Mouse (Mus musculus): ENCODE measurements around the gene Slc2a8. TPM values are rescaled to one million over a fixed set of nuclear protein-coding genes. Genes with fewer than 3 reads are reported as not detected.

The Slc2a8 gene
- polyA plus RNA-seq, 1 experiment, result 48.4 TPM

GRCm38 (mm10) chr2:32957344-32957743 is 24.5 kb downstream of the Slc2a8 start:
- WGBS, result 59% methylated on average over 8 of the region's 8 CpGs
- no peak for DNase-seq
- Histone ChIP-seq H3K4me3 (replicated peaks; ENCODE audit: extremely low read depth, low read depth, low read length) (no peak overlapping the region), H3K4me1 (ENCODE audit: control insufficient read depth, insufficient read depth, low read length) (peaks cover 3% of the 10 kb centered on the region; the same call in 1 of the 2 replicates)
- TF ChIP-seq POLR2A (IDR thresholded peaks at IDR 0.05; ENCODE audit: borderline replicate concordance, extremely low read depth, low read depth, low read length) (no peak), CTCF (IDR thresholded peaks at IDR 0.05; ENCODE audit: insufficient read depth, low read length) (peak; percentile 23; the same call in 1 of the 2 replicates)

DNA sequence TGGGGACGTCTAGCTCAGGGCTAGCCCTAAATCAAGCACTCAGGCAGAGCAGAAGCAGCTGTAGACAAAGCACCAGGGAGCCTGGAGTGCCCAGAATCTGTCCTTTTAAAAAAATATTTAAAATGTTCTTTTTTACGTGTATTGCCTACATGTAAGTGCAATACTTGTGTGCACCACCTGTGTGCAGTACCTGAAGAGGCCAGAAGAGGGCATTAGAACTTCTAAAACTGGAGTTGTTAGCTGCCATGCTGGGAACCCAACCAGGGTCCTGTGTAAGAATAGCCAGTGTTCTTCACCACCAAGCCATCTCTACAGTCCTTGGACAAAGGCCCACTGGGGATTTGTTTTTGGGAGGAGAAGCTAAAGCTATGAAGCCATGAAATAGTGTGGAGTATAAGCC is 27.3 kb downstream of the Slc2a8 start:
- WGBS, result 90% methylated on average over 2 of the region's 2 CpGs

DNA sequence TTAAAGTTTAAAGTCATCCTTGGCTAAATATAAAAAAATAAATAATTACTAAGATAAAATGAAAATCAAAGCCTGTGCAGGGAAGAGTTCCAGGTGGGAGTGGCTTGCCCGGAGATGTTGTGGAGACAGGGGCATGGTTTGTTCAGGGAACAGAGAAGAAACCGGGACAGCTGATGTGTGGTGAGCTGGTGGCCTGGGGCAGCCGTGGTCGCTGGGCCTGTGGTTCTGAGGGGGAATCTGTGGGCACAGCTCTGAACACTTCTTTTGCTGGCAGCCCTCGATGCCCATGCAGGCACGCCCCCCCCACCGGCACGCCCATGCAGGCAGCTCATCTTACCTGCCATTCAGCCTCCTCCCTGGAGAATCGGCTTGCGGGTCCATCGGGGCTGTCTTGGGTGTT is 34.4 kb downstream of the Slc2a8 start:
- Histone ChIP-seq H3K4me3 (replicated peaks; ENCODE audit: extremely low read depth, low read depth, low read length) (no peak overlapping the region), H3K4me1 (ENCODE audit: control insufficient read depth, insufficient read depth, low read length) (no peaks in the 10 kb centered on the region)
- DNase-seq, result no peak
- no peak for TF ChIP-seq CTCF (IDR thresholded peaks at IDR 0.05; ENCODE audit: insufficient read depth, low read length)
- no peak for TF ChIP-seq POLR2A (IDR thresholded peaks at IDR 0.05; ENCODE audit: borderline replicate concordance, extremely low read depth, low read depth, low read length)
- 81% methylated on average over 11 of the region's 11 CpGs for WGBS

More for the DNA sequence above, 27.3 kb downstream of the Slc2a8 start:
- DNase-seq, result no peak
- TF ChIP-seq POLR2A (IDR thresholded peaks at IDR 0.05; ENCODE audit: borderline replicate concordance, extremely low read depth, low read depth, low read length), result no peak
- no peak for TF ChIP-seq CTCF (IDR thresholded peaks at IDR 0.05; ENCODE audit: insufficient read depth, low read length)
- Histone ChIP-seq H3K4me1 (ENCODE audit: control insufficient read depth, insufficient read depth, low read length) (no peaks in the 10 kb centered on the region), H3K4me3 (replicated peaks; ENCODE audit: extremely low read depth, low read depth, low read length) (no peak overlapping the region)

- TF ChIP-seq POLR2A (IDR thresholded peaks at IDR 0.05; ENCODE audit: borderline replicate concordance, extremely low read depth, low read depth, low read length) (no peak), CTCF (IDR thresholded peaks at IDR 0.05; ENCODE audit: insufficient read depth, low read length) (no peak)
- H3K4me1 ChIP-seq (ENCODE audit: control insufficient read depth, insufficient read depth, low read length), result no peaks in the 10 kb centered on the region
- H3K4me3 ChIP-seq (replicated peaks; ENCODE audit: extremely low read depth, low read depth, low read length), result no peak overlapping the region
- 91% methylated on average over 4 of the region's 4 CpGs for WGBS
- no peak for DNase-seq
These were observed 41.4 kb downstream of the Slc2a8 start for GRCm38 (mm10) chr2:32940483-32940882.

- no peaks in the 10 kb centered on the region for H3K4me1 ChIP-seq (ENCODE audit: control insufficient read depth, insufficient read depth, low read length)
- no peak overlapping the region for H3K4me3 ChIP-seq (replicated peaks; ENCODE audit: extremely low read depth, low read depth, low read length)
- DNase-seq, result no peak
- 82% methylated on average over 5 of the region's 5 CpGs for WGBS
- TF ChIP-seq CTCF (IDR thresholded peaks at IDR 0.05; ENCODE audit: insufficient read depth, low read length) (0 out of 2 replicates have a peak, but pooled peaks have one; percentile 8), POLR2A (IDR thresholded peaks at IDR 0.05; ENCODE audit: borderline replicate concordance, extremely low read depth, low read depth, low read length) (no peak)
These were observed 42.5 kb downstream of the Slc2a8 start for GRCm38 (mm10) chr2:32939418-32939817.

DNA sequence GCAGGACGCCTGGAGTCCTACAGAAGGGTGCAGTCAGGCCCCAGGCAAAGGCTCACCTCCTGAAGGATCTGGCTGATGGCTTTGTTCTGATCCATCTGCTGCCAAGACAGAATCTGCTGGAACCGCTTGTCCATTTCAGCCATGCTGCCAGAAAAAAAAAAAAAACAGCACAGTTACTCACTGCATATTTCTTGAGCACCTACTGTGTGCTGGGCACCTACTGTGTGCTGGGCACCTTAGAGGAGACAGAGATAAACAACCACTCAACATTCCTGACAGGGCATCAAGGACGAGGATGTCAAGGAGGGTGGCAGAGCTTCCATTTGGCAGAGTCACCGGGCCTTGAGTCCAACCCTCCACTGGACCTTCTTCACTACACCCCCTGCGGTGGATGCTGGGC is 43.1 kb downstream of the Slc2a8 start:
- H3K4me3 ChIP-seq (replicated peaks; ENCODE audit: extremely low read depth, low read depth, low read length), result no peak overlapping the region
- TF ChIP-seq CTCF (IDR thresholded peaks at IDR 0.05; ENCODE audit: insufficient read depth, low read length), result no peak
- no peak for TF ChIP-seq POLR2A (IDR thresholded peaks at IDR 0.05; ENCODE audit: borderline replicate concordance, extremely low read depth, low read depth, low read length)
- no peak for DNase-seq
- 87% methylated on average over 5 of the region's 5 CpGs for WGBS
- no peaks in the 10 kb centered on the region for H3K4me1 ChIP-seq (ENCODE audit: control insufficient read depth, insufficient read depth, low read length)

DNA sequence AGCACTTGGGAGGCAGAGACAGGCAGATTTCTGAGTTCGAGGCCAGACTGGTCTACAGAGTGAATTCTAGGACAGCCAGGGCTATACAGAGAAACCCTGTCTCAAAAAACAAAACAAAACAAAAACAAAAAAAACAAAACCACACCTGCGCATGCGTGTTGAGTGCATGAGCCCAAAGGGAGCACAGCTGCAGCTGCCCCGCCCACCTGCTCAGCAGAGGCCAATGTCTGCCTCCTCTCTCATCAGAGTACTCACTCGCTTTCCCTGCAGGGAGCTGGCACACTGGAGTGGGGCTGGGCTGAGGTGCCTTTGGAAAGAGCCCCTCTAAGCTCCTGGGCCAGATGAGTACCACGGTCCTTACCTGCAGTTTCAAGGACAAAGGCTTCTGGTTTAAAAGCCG is 50.2 kb downstream of the Slc2a8 start:
- DNase-seq, result no peak
- Histone ChIP-seq H3K4me1 (ENCODE audit: control insufficient read depth, insufficient read depth, low read length) (peaks cover 5% of the 10 kb centered on the region), H3K4me3 (replicated peaks; ENCODE audit: extremely low read depth, low read depth, low read length) (no peak overlapping the region)
- TF ChIP-seq POLR2A (IDR thresholded peaks at IDR 0.05; ENCODE audit: borderline replicate concordance, extremely low read depth, low read depth, low read length) (no peak), CTCF (IDR thresholded peaks at IDR 0.05; ENCODE audit: insufficient read depth, low read length) (no peak)
- WGBS, result 69% methylated on average over 7 of the region's 7 CpGs

DNA sequence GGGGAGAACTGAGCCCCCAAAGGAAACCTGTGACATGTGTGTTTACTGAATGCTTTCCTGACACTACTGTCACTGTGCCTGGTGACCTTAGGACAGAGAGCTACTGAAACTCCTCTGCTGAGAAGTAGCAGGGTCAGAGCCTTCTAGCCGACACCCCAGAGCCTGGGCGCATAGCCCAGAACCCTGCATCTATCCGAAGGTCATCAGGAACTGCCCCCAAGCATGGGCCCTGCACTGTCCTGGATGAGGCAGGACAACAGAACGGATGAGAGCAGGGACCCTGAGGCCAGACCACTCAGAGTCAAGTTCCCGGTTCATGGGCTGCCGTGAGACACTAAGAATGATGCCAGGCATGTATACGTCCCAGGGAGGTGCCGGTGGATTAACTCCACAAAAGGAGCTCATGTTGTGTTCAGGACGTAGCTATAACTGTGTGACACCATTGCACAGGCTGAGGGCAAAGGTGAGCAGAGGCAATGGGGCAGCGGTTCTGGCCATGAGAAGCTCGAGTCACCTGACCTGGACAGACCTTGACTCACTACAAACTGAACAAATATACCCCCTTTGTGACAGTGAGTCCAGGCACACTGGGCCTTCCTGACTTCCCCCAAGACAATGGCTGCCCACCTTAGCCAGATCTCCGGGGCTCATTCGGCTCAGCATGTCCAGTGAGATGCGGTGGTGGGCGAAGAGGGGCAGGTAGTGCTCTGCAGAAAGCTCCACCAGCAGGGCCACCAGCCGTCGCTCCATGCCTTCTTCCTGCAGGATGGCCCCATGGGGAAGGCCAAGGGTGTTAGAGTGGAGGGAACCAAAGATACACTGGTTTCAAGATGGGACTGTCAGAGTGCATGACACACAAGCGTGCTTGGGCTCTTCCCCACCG is 52.7 kb downstream of the Slc2a8 start:
- no peak for DNase-seq
- WGBS, result 74% methylated on average over 19 of the region's 19 CpGs
- H3K4me1 ChIP-seq (ENCODE audit: control insufficient read depth, insufficient read depth, low read length), result peaks cover 9% of the 10 kb centered on the region
- no peak overlapping the region for H3K4me3 ChIP-seq (replicated peaks; ENCODE audit: extremely low read depth, low read depth, low read length)
- TF ChIP-seq CTCF (IDR thresholded peaks at IDR 0.05; ENCODE audit: insufficient read depth, low read length), result no peak
- no peak for TF ChIP-seq POLR2A (IDR thresholded peaks at IDR 0.05; ENCODE audit: borderline replicate concordance, extremely low read depth, low read depth, low read length)

DNA sequence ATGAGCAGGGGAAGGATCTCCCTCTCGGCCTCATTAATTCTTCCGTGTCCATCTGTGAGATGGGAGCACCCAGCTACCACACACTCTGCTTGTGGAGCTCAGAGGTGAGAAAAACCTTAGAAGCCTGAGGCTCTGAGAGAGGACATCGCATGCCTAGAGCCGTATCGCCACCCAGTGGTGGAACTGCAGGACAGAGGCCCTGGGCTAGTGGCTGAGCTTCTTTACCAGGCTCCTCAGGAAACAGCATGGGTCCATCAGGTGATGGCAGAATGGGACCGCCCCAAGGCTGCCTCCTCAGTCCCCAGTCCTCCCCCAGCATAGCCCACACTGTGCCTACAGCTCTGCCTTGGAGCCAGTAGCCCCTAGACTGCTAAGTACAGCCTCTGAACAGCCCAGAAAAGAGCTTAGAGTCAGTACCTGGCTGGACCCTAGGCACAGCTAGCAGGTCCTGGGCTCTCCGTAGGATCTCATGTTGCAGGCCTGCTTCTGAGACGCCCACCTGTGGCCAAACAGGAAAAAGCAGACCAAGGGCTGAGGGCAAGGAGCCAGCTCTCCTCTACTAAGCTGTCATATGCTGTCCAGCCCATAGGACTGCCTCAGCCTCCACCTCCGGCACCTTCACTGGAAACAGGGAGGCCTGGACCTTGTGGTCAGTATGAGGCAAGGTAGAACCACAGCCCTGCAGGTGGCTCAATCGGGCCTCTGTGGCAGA is 53.5 kb downstream of the Slc2a8 start:
- DNase-seq, result peak; percentile 79
- WGBS, result 24% methylated on average over 10 of the region's 10 CpGs
- H3K4me3 ChIP-seq (replicated peaks; ENCODE audit: extremely low read depth, low read depth, low read length), result no peak overlapping the region
- TF ChIP-seq CTCF (IDR thresholded peaks at IDR 0.05; ENCODE audit: insufficient read depth, low read length) (peak; percentile 94), POLR2A (IDR thresholded peaks at IDR 0.05; ENCODE audit: borderline replicate concordance, extremely low read depth, low read depth, low read length) (no peak)
- peaks cover 9% of the 10 kb centered on the region for H3K4me1 ChIP-seq (ENCODE audit: control insufficient read depth, insufficient read depth, low read length)
